Mouse (Mus musculus): Measurements from ENCODE around the gene Glod4. TPM values are rescaled to one million over a fixed set of nuclear protein-coding genes. Genes with fewer than 3 reads are reported as not detected.
A peak's percentile ranks its signal among the peaks of the same experiment; 100 is the strongest.

The Glod4 gene
- polyA plus RNA-seq, 1 experiment, result 55.2 TPM

DNA sequence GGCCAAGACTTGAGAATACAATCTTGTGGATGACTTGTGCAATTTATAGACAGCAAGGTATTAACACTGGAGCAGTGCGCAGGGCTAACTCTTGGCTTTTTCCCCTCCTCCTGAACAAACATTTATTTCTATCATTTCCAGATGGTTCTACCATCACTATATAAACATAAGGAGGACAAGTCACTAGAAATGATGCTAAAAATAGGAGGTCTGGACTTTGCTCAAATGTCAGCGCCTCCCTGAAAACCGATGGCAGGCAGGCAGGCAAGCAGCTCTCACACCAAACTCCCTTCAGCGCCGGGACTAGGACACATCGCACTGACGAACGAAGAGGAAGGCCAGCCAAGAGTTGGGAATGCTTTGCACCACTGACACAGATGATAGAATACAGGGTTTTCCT lies 118.1 kb downstream of the Glod4 start:
- H3K4me3 ChIP-seq, result no peak overlapping the region
- TF ChIP-seq TCF12 (IDR thresholded peaks at IDR 0.05; ENCODE audit: insufficient read depth, poor library complexity, severe bottlenecking), result no peak
- TF ChIP-seq REST (IDR thresholded peaks at IDR 0.05; ENCODE audit: insufficient read depth, insufficient read length), result no peak
- no peak for TF ChIP-seq POLR2A (IDR thresholded peaks at IDR 0.05; ENCODE audit: insufficient read length, low read depth)
- TF ChIP-seq SRF (IDR thresholded peaks at IDR 0.05; ENCODE audit: control insufficient read depth, insufficient read length, low read depth), result no peak
- no peak for TF ChIP-seq MYOG (IDR thresholded peaks at IDR 0.05; ENCODE audit: control insufficient read depth in 1 of 3, insufficient read depth in 1 of 3, insufficient read length in 2 of 3, low read depth in 2 of 3)
- TF ChIP-seq MYOD1 (IDR thresholded peaks at IDR 0.05; ENCODE audit: control insufficient read depth in 1 of 3, insufficient read length in 2 of 3, low read depth in 2 of 3), result no peak
- TF ChIP-seq MAX (IDR thresholded peaks at IDR 0.05; ENCODE audit: low read depth), result no peak
- no peak for TF ChIP-seq CEBPB (IDR thresholded peaks at IDR 0.05; ENCODE audit: insufficient read depth, poor library complexity, severe bottlenecking)
- no peak for TF ChIP-seq POLR2AphosphoS2 (IDR thresholded peaks at IDR 0.05; ENCODE audit: insufficient read length, low read depth)
- TF ChIP-seq E2F4 (IDR thresholded peaks at IDR 0.05; ENCODE audit: insufficient read depth), result no peak
- TF ChIP-seq USF1 (IDR thresholded peaks at IDR 0.05; ENCODE audit: low read depth), result no peak
- TF ChIP-seq TCF3 (IDR thresholded peaks at IDR 0.05; ENCODE audit: insufficient read length, low read depth), result no peak
- no peaks in the 10 kb centered on the region for H3K79me2 ChIP-seq (ENCODE audit: control insufficient read depth, insufficient read depth)
- H3K36me3 ChIP-seq (ENCODE audit: control insufficient read depth, insufficient read depth), result peaks cover 19% of the 10 kb centered on the region
- no peak overlapping the region for H3K4me2 ChIP-seq (ENCODE audit: low read depth)
- no peaks in the 10 kb centered on the region for H3K27me3 ChIP-seq (ENCODE audit: control insufficient read depth, insufficient read depth, insufficient read length)
- no peak overlapping the region for H3ac ChIP-seq (ENCODE audit: control insufficient read depth, insufficient read length)

DNA sequence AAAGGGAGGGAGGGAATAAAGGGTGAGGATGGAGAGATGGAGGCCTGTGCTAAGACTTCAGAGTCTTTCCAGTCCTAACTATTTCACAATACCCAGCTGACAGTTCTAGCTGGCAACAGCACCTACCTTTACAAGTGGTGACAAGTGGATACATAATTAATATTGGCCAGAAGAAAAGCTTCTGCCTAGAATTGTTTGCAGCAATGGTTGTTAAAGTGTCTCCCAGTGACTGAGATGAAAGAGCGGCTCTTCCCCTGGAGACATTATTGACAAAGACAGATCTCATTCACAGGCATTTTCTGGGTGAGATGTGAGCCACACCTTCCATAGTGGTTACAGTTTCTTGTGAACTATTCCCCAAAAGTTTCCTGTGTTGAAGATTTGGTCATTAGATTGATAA lies 120.0 kb downstream of the Glod4 start:
- Histone ChIP-seq H3K4me3 (no peak overlapping the region), H3K4me2 (ENCODE audit: low read depth) (no peak overlapping the region), H3K79me2 (ENCODE audit: control insufficient read depth, insufficient read depth) (no peaks in the 10 kb centered on the region), H3K27me3 (ENCODE audit: control insufficient read depth, insufficient read depth, insufficient read length) (no peaks in the 10 kb centered on the region), H3ac (ENCODE audit: control insufficient read depth, insufficient read length) (no peak overlapping the region), H3K36me3 (ENCODE audit: control insufficient read depth, insufficient read depth) (peaks cover 16% of the 10 kb centered on the region)
- TF ChIP-seq E2F4 (IDR thresholded peaks at IDR 0.05; ENCODE audit: insufficient read depth), result no peak
- no peak for TF ChIP-seq TCF3 (IDR thresholded peaks at IDR 0.05; ENCODE audit: insufficient read length, low read depth)
- TF ChIP-seq CEBPB (IDR thresholded peaks at IDR 0.05; ENCODE audit: insufficient read depth, poor library complexity, severe bottlenecking), result no peak
- no peak for TF ChIP-seq USF1 (IDR thresholded peaks at IDR 0.05; ENCODE audit: low read depth)
- TF ChIP-seq MAX (IDR thresholded peaks at IDR 0.05; ENCODE audit: low read depth), result no peak
- TF ChIP-seq POLR2A (IDR thresholded peaks at IDR 0.05; ENCODE audit: insufficient read length, low read depth), result no peak
- no peak for TF ChIP-seq REST (IDR thresholded peaks at IDR 0.05; ENCODE audit: insufficient read depth, insufficient read length)

DNA sequence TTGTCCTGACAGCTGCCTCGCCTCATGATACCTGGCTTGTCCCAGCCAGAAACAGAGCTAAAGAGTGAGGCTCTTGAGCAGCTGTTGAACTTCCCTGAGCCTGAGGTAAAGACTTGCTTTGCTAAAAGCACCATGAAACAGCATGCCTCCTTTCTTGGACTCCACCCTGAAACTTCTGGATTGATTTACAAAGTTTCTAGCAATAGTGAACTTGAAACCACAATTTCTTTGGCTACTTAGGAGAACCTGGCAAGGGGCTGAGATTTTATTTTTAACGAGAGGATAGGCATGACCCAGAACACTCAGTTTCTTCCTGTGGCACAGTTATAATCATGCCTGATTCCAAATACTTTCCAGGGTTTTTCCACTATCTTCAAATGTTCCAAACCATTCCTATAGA lies 121.0 kb downstream of the Glod4 start:
- Histone ChIP-seq H3ac (ENCODE audit: control insufficient read depth, insufficient read length) (no peak overlapping the region), H3K4me2 (ENCODE audit: low read depth) (no peak overlapping the region), H3K79me2 (ENCODE audit: control insufficient read depth, insufficient read depth) (no peaks in the 10 kb centered on the region), H3K36me3 (ENCODE audit: control insufficient read depth, insufficient read depth) (peaks cover 16% of the 10 kb centered on the region), H3K4me3 (no peak overlapping the region), H3K27me3 (ENCODE audit: control insufficient read depth, insufficient read depth, insufficient read length) (no peaks in the 10 kb centered on the region)
- no peak for TF ChIP-seq POLR2AphosphoS2 (IDR thresholded peaks at IDR 0.05; ENCODE audit: insufficient read length, low read depth)
- no peak for TF ChIP-seq POLR2A (IDR thresholded peaks at IDR 0.05; ENCODE audit: insufficient read length, low read depth)
- no peak for TF ChIP-seq MYOD1 (IDR thresholded peaks at IDR 0.05; ENCODE audit: control insufficient read depth in 1 of 3, insufficient read length in 2 of 3, low read depth in 2 of 3)

DNA sequence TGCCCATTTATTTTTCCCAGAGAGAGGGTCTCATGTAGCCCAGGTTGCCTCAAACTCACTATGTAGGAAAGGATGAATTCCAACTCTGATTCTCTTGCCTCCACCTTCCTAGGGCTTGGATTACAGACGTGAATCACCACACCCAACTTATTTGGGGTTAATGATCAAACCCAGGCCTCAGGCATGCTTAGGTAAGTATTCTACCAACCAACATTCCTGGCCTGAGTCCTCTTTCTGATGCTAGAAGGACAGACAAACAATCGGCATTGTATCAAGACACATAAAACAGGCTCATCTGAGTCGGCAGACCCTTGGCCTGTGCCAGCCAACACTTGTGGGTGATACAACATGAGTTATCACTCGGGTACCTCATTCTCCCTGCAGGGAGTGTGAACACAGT lies 122.4 kb downstream of the Glod4 start:
- Histone ChIP-seq H3K27me3 (ENCODE audit: control insufficient read depth, insufficient read depth, insufficient read length) (no peaks in the 10 kb centered on the region), H3K4me3 (no peak overlapping the region), H3ac (ENCODE audit: control insufficient read depth, insufficient read length) (no peak overlapping the region), H3K4me2 (ENCODE audit: low read depth) (no peak overlapping the region), H3K36me3 (ENCODE audit: control insufficient read depth, insufficient read depth) (peaks cover 29% of the 10 kb centered on the region), H3K79me2 (ENCODE audit: control insufficient read depth, insufficient read depth) (no peaks in the 10 kb centered on the region)
- TF ChIP-seq CEBPB (IDR thresholded peaks at IDR 0.05; ENCODE audit: insufficient read depth, poor library complexity, severe bottlenecking) (no peak), USF1 (IDR thresholded peaks at IDR 0.05; ENCODE audit: low read depth) (no peak), POLR2AphosphoS2 (IDR thresholded peaks at IDR 0.05; ENCODE audit: insufficient read length, low read depth) (no peak), MYOG (IDR thresholded peaks at IDR 0.05; ENCODE audit: control insufficient read depth in 1 of 3, insufficient read depth in 1 of 3, insufficient read length in 2 of 3, low read depth in 2 of 3) (no peak), TCF12 (IDR thresholded peaks at IDR 0.05; ENCODE audit: insufficient read depth, poor library complexity, severe bottlenecking) (no peak)

DNA sequence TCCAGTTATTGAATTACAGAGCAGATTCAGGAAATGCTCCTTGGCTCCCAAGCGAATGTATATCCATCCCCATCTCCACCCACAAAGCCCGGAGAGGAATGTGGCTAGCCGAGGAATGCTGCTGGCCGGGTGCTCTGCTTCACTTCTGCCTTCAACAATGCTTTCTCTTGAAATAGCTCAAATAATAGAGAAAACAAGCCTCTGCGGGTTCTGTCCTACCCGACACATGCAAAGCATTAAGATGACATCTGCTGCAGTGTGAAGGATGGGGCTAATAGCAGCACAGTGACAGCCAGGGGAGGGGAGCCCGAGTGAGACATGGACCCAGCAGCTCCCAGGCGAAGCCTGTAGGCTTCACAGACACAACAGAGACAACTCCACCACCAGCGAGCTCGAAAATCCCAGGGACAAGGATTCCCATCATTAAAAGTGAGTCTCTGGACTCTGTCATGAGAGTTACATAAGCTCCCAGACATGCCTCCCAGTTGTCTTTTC lies 123.1 kb downstream of the Glod4 start:
- Histone ChIP-seq H3K79me2 (ENCODE audit: control insufficient read depth, insufficient read depth) (no peaks in the 10 kb centered on the region), H3K4me2 (ENCODE audit: low read depth) (no peak overlapping the region), H3K4me3 (no peak overlapping the region), H3ac (ENCODE audit: control insufficient read depth, insufficient read length) (no peak overlapping the region), H3K27me3 (ENCODE audit: control insufficient read depth, insufficient read depth, insufficient read length) (no peaks in the 10 kb centered on the region), H3K36me3 (ENCODE audit: control insufficient read depth, insufficient read depth) (peaks cover 32% of the 10 kb centered on the region)
- no peak for TF ChIP-seq USF1 (IDR thresholded peaks at IDR 0.05; ENCODE audit: low read depth)
- no peak for TF ChIP-seq REST (IDR thresholded peaks at IDR 0.05; ENCODE audit: insufficient read depth, insufficient read length)
- no peak for TF ChIP-seq CEBPB (IDR thresholded peaks at IDR 0.05; ENCODE audit: insufficient read depth, poor library complexity, severe bottlenecking)
- no peak for TF ChIP-seq MAX (IDR thresholded peaks at IDR 0.05; ENCODE audit: low read depth)
- TF ChIP-seq TCF12 (IDR thresholded peaks at IDR 0.05; ENCODE audit: insufficient read depth, poor library complexity, severe bottlenecking), result no peak
- no peak for TF ChIP-seq MYOG (IDR thresholded peaks at IDR 0.05; ENCODE audit: control insufficient read depth in 1 of 3, insufficient read depth in 1 of 3, insufficient read length in 2 of 3, low read depth in 2 of 3)
- TF ChIP-seq MYOD1 (IDR thresholded peaks at IDR 0.05; ENCODE audit: control insufficient read depth in 1 of 3, insufficient read length in 2 of 3, low read depth in 2 of 3), result peak in 1 of 3 experiments; percentile 19
- no peak for TF ChIP-seq POLR2AphosphoS2 (IDR thresholded peaks at IDR 0.05; ENCODE audit: insufficient read length, low read depth)

All from myocyte (in vitro differentiated cells).